Mouse (Mus musculus) midbrain, embryonic 11.5 days (tissue): Measurements from ENCODE around the gene Klrb1c. TPM values are rescaled to one million over a fixed set of nuclear protein-coding genes. Genes with fewer than 3 reads are reported as not detected.

Source experiments
- ATAC-seq: fragments of 200-750 bp; cut with Nextera tagmentation; 2 replicates; pipeline ENCODE4 v1.8.0; 2017; ENCODE audit warnings: moderate TSS enrichment, moderate library complexity; ENCODE audit not compliant: low FRiP score
- DNase-seq: peaks from one replicate; pipeline ENCODE4 v3.0.0; 2015; ENCODE audit warnings: low spot score; ENCODE audit errors: missing footprints
- H3K27ac ChIP-seq: fragments of 300-500 bp; sonication (generic); 2 replicates; pipeline ENCODE4 v1.5.1; 2014; ENCODE audit warnings: low read depth, low read length
- H3K27me3 ChIP-seq: fragments of 300-500 bp; sonication (generic); 2 replicates; pipeline ENCODE4 v1.6.1; 2014; ENCODE audit warnings: mild to moderate bottlenecking, low read length, moderate library complexity, mixed read lengths; ENCODE audit not compliant: control insufficient read depth, insufficient read depth
- H3K36me3 ChIP-seq: fragments of 300-500 bp; sonication (generic); 2 replicates; pipeline ENCODE4 v1.6.1; 2014; ENCODE audit warnings: mild to moderate bottlenecking, low read length, moderate library complexity, mixed read lengths; ENCODE audit not compliant: control insufficient read depth, insufficient read depth
- H3K4me1 ChIP-seq: fragments of 300-500 bp; sonication (generic); 2 replicates; pipeline ENCODE4 v1.6.1; 2014; ENCODE audit warnings: low read length; ENCODE audit not compliant: control insufficient read depth, insufficient read depth
- H3K4me2 ChIP-seq: fragments of 300-500 bp; sonication (generic); 2 replicates; pipeline ENCODE4 v1.6.1; 2014; ENCODE audit warnings: mild to moderate bottlenecking, moderate library complexity
- H3K4me3 ChIP-seq: fragments of 300-500 bp; sonication (generic); 2 replicates; pipeline ENCODE4 v1.5.1; 2014; ENCODE audit warnings: low read depth, low read length
- H3K9ac ChIP-seq: fragments of 300-500 bp; sonication (generic); 2 replicates; pipeline ENCODE4 v1.6.1; 2014; ENCODE audit warnings: low read length
- H3K9me3 ChIP-seq: fragments of 300-500 bp; sonication (generic); 2 replicates; pipeline ENCODE4 v1.6.1; 2016; ENCODE audit warnings: low read length; ENCODE audit not compliant: control insufficient read depth
- WGBS: fragments of 180-500 bp; shearing (Covaris S2); extraction: QIAGEN DNeasy Blood & Tissue Kit; methylation state at CpG from one replicate; pipeline ENCODE4 v1.1.7; 2014; 5-methylcytosine and 5-hydroxymethylcytosine counted together
- polyA plus RNA-seq: library from polyadenylated mRNA; unstranded; fragments of >200 nt; fragmentation: Nextera tagmentation; extraction: Ambion mirVana; gene quantifications from 2 replicates; pipeline ENCODE4 v1.2.1, GENCODE M21; 2014

Klrb1c gene
- polyA plus RNA-seq = 0.08 TPM in 1 of 2 replicates, not detected in the other

GRCm38 (mm10) chr6:128789115-128789514, at the start of gene Klrb1c:
Gene Klrb1c (minus strand): TSS chr6:128789215.
- ATAC-seq (no peak), DNase-seq (no peak)
- no peak within 1 kb of the TSS for H3K4me2 ChIP-seq
- WGBS = 91% methylated on average over 2 of the region's 2 CpGs
- H3K9ac ChIP-seq = no peak within 1 kb of the TSS
- no peaks in the 10 kb centered on the region for H3K9me3 ChIP-seq
- H3K4me3 ChIP-seq = no peak within 1 kb of the TSS
- no peak within 1 kb of the TSS for H3K27ac ChIP-seq
- H3K4me1 ChIP-seq = no peaks in the 10 kb centered on the region
- H3K36me3 ChIP-seq = no peaks in the 10 kb centered on the region
- H3K27me3 ChIP-seq = no peaks in the 10 kb centered on the region

GRCm38 (mm10) chr6:128837454-128838341, 48.7 kb upstream of the Klrb1c start:
- DNase-seq = no peak
- no peaks in the 10 kb centered on the region for H3K36me3 ChIP-seq
- peaks cover 3% of the 10 kb centered on the region; the same call in 1 of the 2 replicates for H3K4me1 ChIP-seq
- H3K9me3 ChIP-seq = no peaks in the 10 kb centered on the region
- H3K27ac ChIP-seq = peak overlapping the region; percentile 46
- H3K27me3 ChIP-seq = no peaks in the 10 kb centered on the region
- peak overlapping the region; percentile 64 for H3K4me2 ChIP-seq
- peak; percentile 43 for ATAC-seq
- H3K9ac ChIP-seq = peak overlapping the region; percentile 66
- peak overlapping the region; percentile 74 for H3K4me3 ChIP-seq
- 2% methylated on average over 14 of the region's 14 CpGs for WGBS

DNA sequence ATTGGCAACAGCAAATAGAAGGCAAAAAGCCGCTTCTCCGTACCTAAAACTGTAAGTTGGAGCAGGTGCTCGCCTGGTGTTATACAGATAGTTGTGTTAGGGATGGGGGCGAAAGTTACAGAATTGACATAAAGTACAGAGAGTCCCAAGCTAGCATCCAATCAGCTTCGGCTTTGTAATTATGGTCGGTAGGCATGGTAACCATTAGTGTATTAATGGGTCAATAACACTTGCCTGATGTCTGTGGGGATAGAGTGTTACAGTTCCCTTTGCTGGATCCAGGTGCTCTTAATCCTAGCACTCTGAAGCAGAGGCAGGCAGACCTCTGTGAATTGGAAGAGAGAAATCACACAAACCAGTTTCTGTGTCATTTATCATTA, 47.9 kb upstream of the Klrb1c start:
- Histone ChIP-seq H3K27ac (no peak overlapping the region), H3K9ac (peak overlapping the region; percentile 66; the same call in 1 of the 2 replicates), H3K4me1 (no peaks in the 10 kb centered on the region; the same call in 1 of the 2 replicates), H3K27me3 (no peaks in the 10 kb centered on the region), H3K9me3 (no peaks in the 10 kb centered on the region), H3K4me2 (peak overlapping the region; percentile 64; the same call in 1 of the 2 replicates), H3K36me3 (no peaks in the 10 kb centered on the region), H3K4me3 (peak overlapping the region; percentile 74)
- ATAC-seq = no peak
- no peak for DNase-seq
- 87% methylated on average over 6 of the region's 6 CpGs for WGBS

- Histone ChIP-seq H3K4me2 (no peak overlapping the region), H3K4me3 (no peak overlapping the region), H3K9me3 (no peaks in the 10 kb centered on the region), H3K4me1 (no peaks in the 10 kb centered on the region; the same call in 1 of the 2 replicates), H3K27me3 (no peaks in the 10 kb centered on the region), H3K36me3 (no peaks in the 10 kb centered on the region), H3K9ac (no peak overlapping the region), H3K27ac (no peak overlapping the region)
- 73% methylated on average over 8 of the region's 8 CpGs for WGBS
- ATAC-seq (no peak), DNase-seq (no peak)
Observed at GRCm38 (mm10) chr6:128836191-128836954, 47.4 kb upstream of the Klrb1c start.

DNA sequence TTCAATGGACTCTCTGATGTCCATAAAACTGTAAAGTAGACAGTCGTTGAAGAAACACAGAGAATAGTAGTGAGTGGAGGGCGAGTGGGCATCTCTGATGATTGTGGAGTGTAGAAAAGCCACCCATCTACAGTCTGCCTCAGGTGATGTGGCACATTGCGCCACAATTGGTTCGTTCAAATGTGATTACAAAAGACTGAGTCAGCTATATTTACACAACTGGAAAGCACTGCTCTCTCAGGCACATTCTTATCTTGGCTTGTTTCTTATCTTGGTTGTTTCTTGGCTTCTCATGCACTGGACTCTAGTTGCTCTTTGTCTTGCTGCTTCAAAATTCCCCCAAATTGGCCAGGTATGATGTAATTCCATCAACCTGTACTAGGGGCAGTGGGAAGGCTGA, 46.6 kb upstream of the Klrb1c start:
- no peak for ATAC-seq
- no peaks in the 10 kb centered on the region for H3K36me3 ChIP-seq
- H3K27ac ChIP-seq = no peak overlapping the region
- DNase-seq = no peak
- 90% methylated on average over 4 of the region's 4 CpGs for WGBS
- no peaks in the 10 kb centered on the region; the same call in 1 of the 2 replicates for H3K4me1 ChIP-seq
- H3K4me2 ChIP-seq = no peak overlapping the region
- no peak overlapping the region for H3K9ac ChIP-seq
- no peaks in the 10 kb centered on the region for H3K27me3 ChIP-seq
- no peak overlapping the region for H3K4me3 ChIP-seq
- H3K9me3 ChIP-seq = no peaks in the 10 kb centered on the region

GRCm38 (mm10) chr6:128833046-128833445, 44.0 kb upstream of the Klrb1c start:
- Histone ChIP-seq H3K4me2 (no peak overlapping the region), H3K9me3 (no peaks in the 10 kb centered on the region), H3K27ac (no peak overlapping the region), H3K27me3 (no peaks in the 10 kb centered on the region), H3K4me1 (no peaks in the 10 kb centered on the region; the same call in 1 of the 2 replicates), H3K4me3 (no peak overlapping the region), H3K36me3 (no peaks in the 10 kb centered on the region), H3K9ac (no peak overlapping the region)
- WGBS = 87% methylated on average over 10 of the region's 10 CpGs
- ATAC-seq = no peak
- no peak for DNase-seq

GRCm38 (mm10) chr6:128829837-128830236, 40.8 kb upstream of the Klrb1c start:
- Histone ChIP-seq H3K9me3 (no peaks in the 10 kb centered on the region), H3K4me2 (no peak overlapping the region), H3K4me3 (no peak overlapping the region), H3K4me1 (no peaks in the 10 kb centered on the region), H3K9ac (no peak overlapping the region), H3K36me3 (no peaks in the 10 kb centered on the region), H3K27me3 (no peaks in the 10 kb centered on the region), H3K27ac (no peak overlapping the region)
- DNase-seq (no peak), ATAC-seq (no peak)
- WGBS = 75% methylated on average over 4 of the region's 4 CpGs

GRCm38 (mm10) chr6:128826781-128827180, 37.8 kb upstream of the Klrb1c start:
- no peak for ATAC-seq
- Histone ChIP-seq H3K27ac (no peak overlapping the region), H3K4me3 (no peak overlapping the region), H3K4me1 (no peaks in the 10 kb centered on the region), H3K36me3 (no peaks in the 10 kb centered on the region), H3K9me3 (no peaks in the 10 kb centered on the region), H3K9ac (no peak overlapping the region), H3K4me2 (no peak overlapping the region), H3K27me3 (no peaks in the 10 kb centered on the region)
- 83% methylated on average over 3 of the region's 3 CpGs for WGBS
- no peak for DNase-seq

- Histone ChIP-seq H3K4me1 (no peaks in the 10 kb centered on the region), H3K9ac (no peak within 1 kb of the TSS), H3K4me2 (no peak within 1 kb of the TSS), H3K36me3 (no peaks in the 10 kb centered on the region), H3K27me3 (no peaks in the 10 kb centered on the region), H3K4me3 (no peak within 1 kb of the TSS), H3K27ac (no peak within 1 kb of the TSS), H3K9me3 (no peaks in the 10 kb centered on the region)
- WGBS = 85% methylated on average over 6 of the region's 6 CpGs
- no peak for ATAC-seq
- no peak for DNase-seq
Observed at GRCm38 (mm10) chr6:128826132-128826531, 37.1 kb upstream of the Klrb1c start, which contains the start of the genes Gm44511 and Klrb1b. Gene Gm44511 (minus strand): TSS chr6:128826315. Gene Klrb1b (minus strand): TSS chr6:128826331.
